In genomic region chr11:81634360-81635350, GRCm38 (mm10) we compare ENCODE assay signal across 9 mouse cellular contexts.
DNase-seq lines count a peak whose midpoint lies in the region; ATAC-seq and TF ChIP-seq lines count a peak whose summit lies in the region.
"Had no signal": no experiment of that assay in that cellular context is flagged by ENCODE, and none has a peak within 500 bp of the region (broad histone marks: within the 10 kb centered on the region; RNA-seq: fewer than 3 reads in every experiment).

No protein-coding gene starts in this region.

- H3K4me1 ChIP-seq in thymus, adult 2 months (replicated peaks; ENCODE audit: control insufficient read depth, insufficient read depth, low read length) = no peaks in the 10 kb centered on the region
- no peaks in the 10 kb centered on the region for H3K4me1 ChIP-seq in embryonic fibroblast, embryonic 13.5 days (ENCODE audit: control insufficient read depth, insufficient read depth, low read length)

- TF ChIP-seq POLR2A in thymus, adult 2 months (IDR thresholded peaks at IDR 0.05; ENCODE audit: control insufficient read depth, extremely low read depth, insufficient read depth, low read length, poor library complexity) = no peak
- TF ChIP-seq POLR2A in embryonic fibroblast, embryonic 13.5 days (IDR thresholded peaks at IDR 0.05; ENCODE audit: low read depth, low read length) = no peak

- WGBS in thymus, adult 2 months = 66% methylated on average over 25 of the region's 25 CpGs

- no peak for ATAC-seq in megakaryocyte, adult 5-6 weeks (ENCODE audit: poor library complexity, severe bottlenecking)

- H3K27me3 ChIP-seq in thymus, adult 2 months (ENCODE audit: control insufficient read depth, insufficient read depth, low read length) = no peaks in the 10 kb centered on the region

- TF ChIP-seq CTCF in thymus, adult 2 months (IDR thresholded peaks at IDR 0.05; ENCODE audit: borderline replicate concordance, control insufficient read depth, extremely low read depth, insufficient read depth, low read length, poor library complexity) = no peak
- peak; percentile 41; the same call in 1 of the 2 replicates for TF ChIP-seq CTCF in embryonic fibroblast, embryonic 13.5 days (IDR thresholded peaks at IDR 0.05; ENCODE audit: borderline replicate concordance, insufficient read depth, low read length)

- H3K4me3 ChIP-seq in thymus, adult 2 months (ENCODE audit: control insufficient read depth, insufficient read depth, low read length) = no peak overlapping the region
- no peak overlapping the region for H3K4me3 ChIP-seq in embryonic fibroblast, embryonic 13.5 days (ENCODE audit: insufficient read depth, low read length)
- H3K4me3 ChIP-seq: myocyte had no signal

- DNase-seq in thymus, adult 2 months = peak; percentile 20
- DNase-seq in thymus, adult 18-20 months = no peak
- peak; percentile 84 for DNase-seq in brain, adult 2 months (ENCODE audit: low read depth, low spot score)
- DNase-seq in induced T-regulatory cell, adult 2 months (ENCODE audit: low read depth) = peak; percentile 57
- peak; percentile 5 for DNase-seq in lung, postnatal 25 days (ENCODE audit: low spot score)
- peak; percentile 18 to 21 for DNase-seq in right cerebral cortex, postnatal 36 days (ENCODE audit: low spot score in 2 of 2)

- H3K36me3 ChIP-seq in thymus, adult 2 months (ENCODE audit: control insufficient read depth, insufficient read depth, low read length) = no peaks in the 10 kb centered on the region

- H3K27ac ChIP-seq in thymus, adult 2 months (ENCODE audit: control insufficient read depth, insufficient read depth, low read length) = no peak overlapping the region
- H3K27ac ChIP-seq in embryonic fibroblast, embryonic 13.5 days (ENCODE audit: insufficient read depth, low read length) = no peak overlapping the region

Comparison
In these comparisons a context has a peak if more than half of its experiments do, and no peak if none do; other contexts are left out.
1. DNase-seq: peak in thymus, adult 2 months (single experiment), brain, adult 2 months (single experiment), induced T-regulatory cell, adult 2 months (single experiment), lung, postnatal 25 days (single experiment) and right cerebral cortex, postnatal 36 days (2 of 2); none in thymus, adult 18-20 months (0 of 2).